Mouse (Mus musculus) embryonic facial prominence, embryonic 15.5 days (tissue): Measurements from ENCODE around the gene S100a7a. TPM values are rescaled to one million over a fixed set of nuclear protein-coding genes. Genes with fewer than 3 reads are reported as not detected.

Experiments
- ATAC-seq: fragments of 200-750 bp; cut with Nextera tagmentation; 2 replicates; pipeline ENCODE4 v1.8.0; 2017; ENCODE audit warnings: low read depth, moderate TSS enrichment; ENCODE audit not compliant: insufficient number of reproducible peaks, low FRiP score, low TSS enrichment
- H3K27ac ChIP-seq: fragments of 300-500 bp; sonication (generic); replicated peaks from 2 replicates; pipeline ENCODE4 v1.5.1; 2015; ENCODE audit warnings: mild to moderate bottlenecking, inconsistent platforms
- H3K27me3 ChIP-seq: fragments of 300-500 bp; sonication (generic); 2 replicates; pipeline ENCODE4 v1.6.1; 2015; ENCODE audit warnings: inconsistent platforms
- H3K36me3 ChIP-seq: fragments of 300-500 bp; sonication (generic); 2 replicates; pipeline ENCODE4 v1.6.1; 2015; ENCODE audit warnings: mild to moderate bottlenecking, inconsistent platforms
- H3K4me1 ChIP-seq: fragments of 300-500 bp; sonication (generic); 2 replicates; pipeline ENCODE4 v1.6.1; 2015; ENCODE audit warnings: inconsistent platforms
- H3K4me2 ChIP-seq: fragments of 300-500 bp; sonication (generic); replicated peaks from 2 replicates; pipeline ENCODE4 v1.6.1; 2015; ENCODE audit warnings: mild to moderate bottlenecking, inconsistent platforms
- H3K4me3 ChIP-seq: fragments of 300-500 bp; sonication (generic); replicated peaks from 2 replicates; pipeline ENCODE4 v1.5.1; 2015; ENCODE audit warnings: mild to moderate bottlenecking, inconsistent platforms
- H3K9ac ChIP-seq: fragments of 300-500 bp; sonication (generic); 2 replicates; pipeline ENCODE4 v1.6.1; 2015; ENCODE audit warnings: inconsistent platforms
- H3K9me3 ChIP-seq: fragments of 300-500 bp; sonication (generic); replicated peaks from 2 replicates; pipeline ENCODE4 v1.6.1; 2016; ENCODE audit warnings: inconsistent platforms
- WGBS: fragments of 180-500 bp; shearing (Covaris S2); methylation state at CpG from one replicate; pipeline ENCODE4 v1.1.7; 2015; 5-methylcytosine and 5-hydroxymethylcytosine counted together
- polyA plus RNA-seq: library from polyadenylated mRNA; unstranded; fragments of >200 nt; fragmentation: Nextera tagmentation; extraction: Ambion mirVana; gene quantifications from 2 replicates; pipeline ENCODE4 v1.2.1, GENCODE M21; 2015

The S100a7a gene
- polyA plus RNA-seq, 1 experiment from 2014 or later: 8.7 TPM

GRCm38 (mm10) chr3:90657405-90657804 is 3.6 kb downstream of the S100a7a start:
- ATAC-seq: no peak
- H3K27me3 ChIP-seq: peaks cover 9% of the 10 kb centered on the region; the same call in 1 of the 2 replicates
- no peaks in the 10 kb centered on the region for H3K9me3 ChIP-seq
- no peak overlapping the region for H3K27ac ChIP-seq
- no peak overlapping the region for H3K4me2 ChIP-seq
- H3K4me3 ChIP-seq: no peak overlapping the region
- no peaks in the 10 kb centered on the region for H3K4me1 ChIP-seq
- H3K36me3 ChIP-seq: no peaks in the 10 kb centered on the region
- WGBS: 74% methylated on average over 4 of the region's 4 CpGs
- H3K9ac ChIP-seq: no peak overlapping the region

DNA sequence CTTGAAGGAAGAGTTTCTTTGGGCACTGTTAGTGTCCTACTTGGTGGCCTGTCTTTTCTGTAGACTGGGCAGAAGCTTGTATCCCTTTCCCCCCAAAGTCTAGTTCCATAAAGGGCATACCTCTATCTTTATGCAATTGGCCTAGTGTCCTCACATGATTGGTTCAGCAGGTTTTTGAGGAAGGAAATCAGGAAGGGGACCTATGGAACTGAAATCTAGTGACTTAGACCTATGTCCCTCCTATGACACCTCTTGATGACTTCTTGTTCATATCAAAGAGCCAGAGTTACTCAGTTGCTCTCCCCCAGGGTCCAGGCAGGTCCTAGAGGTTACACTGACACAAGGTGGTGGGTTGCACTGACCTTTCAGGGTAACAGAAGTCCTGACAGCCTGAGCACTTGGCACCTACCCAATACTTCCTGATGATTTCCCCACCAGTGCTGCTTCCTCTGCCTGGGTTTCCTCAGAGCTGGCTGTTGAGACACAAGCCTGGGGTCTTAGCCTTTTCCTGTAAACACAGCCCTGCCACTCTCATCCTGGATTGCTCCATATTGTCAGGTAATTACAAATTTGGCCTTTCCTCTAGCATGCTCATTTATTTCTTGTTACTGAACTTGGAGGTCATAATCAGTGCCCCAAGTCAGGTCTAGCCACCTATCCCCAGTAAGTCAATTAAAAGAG is 5.7 kb downstream of the S100a7a start:
- no peak overlapping the region for H3K9ac ChIP-seq
- H3K9me3 ChIP-seq: no peaks in the 10 kb centered on the region
- no peaks in the 10 kb centered on the region for H3K36me3 ChIP-seq
- H3K4me3 ChIP-seq: no peak overlapping the region
- no peak for ATAC-seq
- H3K4me2 ChIP-seq: no peak overlapping the region
- no peaks in the 10 kb centered on the region for H3K4me1 ChIP-seq
- peaks cover 6% of the 10 kb centered on the region; the same call in 1 of the 2 replicates for H3K27me3 ChIP-seq
- no peak overlapping the region for H3K27ac ChIP-seq

GRCm38 (mm10) chr3:90664219-90664618 is 10.4 kb downstream of the S100a7a start:
- no peak for ATAC-seq
- Histone ChIP-seq H3K4me3 (no peak overlapping the region), H3K27ac (no peak overlapping the region), H3K9ac (no peak overlapping the region), H3K9me3 (no peaks in the 10 kb centered on the region), H3K4me1 (no peaks in the 10 kb centered on the region), H3K36me3 (no peaks in the 10 kb centered on the region), H3K4me2 (no peak overlapping the region), H3K27me3 (0 out of 2 replicates have a peak, but pooled peaks cover 2% of the 10 kb centered on the region)
- WGBS: 75% methylated on average over 2 of the region's 2 CpGs

DNA sequence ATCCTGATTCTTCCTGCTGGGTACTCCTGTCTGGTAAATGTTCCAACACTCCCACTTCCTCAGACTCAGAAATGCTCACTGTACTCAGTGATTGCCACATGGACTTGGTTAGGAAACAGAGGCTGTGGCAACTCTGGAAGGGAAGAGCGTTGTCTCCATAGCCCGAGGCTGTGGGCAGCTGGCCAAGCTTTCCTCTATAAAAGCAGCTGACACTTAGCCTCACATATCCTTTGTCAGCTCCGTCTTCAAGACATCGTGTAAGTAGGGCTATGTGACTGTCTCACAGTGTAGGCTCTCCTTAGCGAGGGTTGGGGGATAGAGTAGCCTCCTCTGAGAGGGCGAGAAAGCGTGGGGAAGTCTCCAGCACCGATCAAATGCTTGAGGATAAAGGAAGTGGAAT is 15.0 kb downstream of the S100a7a start, which contains the start of gene S100a8:
Gene S100a8 (plus strand): TSS at position 133 of the 400 bp plus-strand sequence.
- Histone ChIP-seq H3K36me3 (no peaks in the 10 kb centered on the region), H3K4me1 (no peaks in the 10 kb centered on the region), H3K9me3 (no peaks in the 10 kb centered on the region), H3K4me3 (no peak within 1 kb of the TSS), H3K9ac (no peak within 1 kb of the TSS), H3K4me2 (no peak within 1 kb of the TSS), H3K27me3 (0 out of 2 replicates have a peak, but pooled peaks cover 2% of the 10 kb centered on the region), H3K27ac (no peak within 1 kb of the TSS)
- ATAC-seq: no peak
- WGBS: 38% methylated on average over 8 of the region's 8 CpGs

- Histone ChIP-seq H3K9me3 (no peaks in the 10 kb centered on the region), H3K27ac (no peak overlapping the region), H3K4me1 (no peaks in the 10 kb centered on the region), H3K9ac (no peak overlapping the region), H3K36me3 (no peaks in the 10 kb centered on the region), H3K4me3 (no peak overlapping the region), H3K4me2 (no peak overlapping the region), H3K27me3 (no peaks in the 10 kb centered on the region)
- ATAC-seq: no peak
- 61% methylated on average over 3 of the region's 3 CpGs for WGBS
These were observed 24.8 kb downstream of the S100a7a start for GRCm38 (mm10) chr3:90678656-90679055.

DNA sequence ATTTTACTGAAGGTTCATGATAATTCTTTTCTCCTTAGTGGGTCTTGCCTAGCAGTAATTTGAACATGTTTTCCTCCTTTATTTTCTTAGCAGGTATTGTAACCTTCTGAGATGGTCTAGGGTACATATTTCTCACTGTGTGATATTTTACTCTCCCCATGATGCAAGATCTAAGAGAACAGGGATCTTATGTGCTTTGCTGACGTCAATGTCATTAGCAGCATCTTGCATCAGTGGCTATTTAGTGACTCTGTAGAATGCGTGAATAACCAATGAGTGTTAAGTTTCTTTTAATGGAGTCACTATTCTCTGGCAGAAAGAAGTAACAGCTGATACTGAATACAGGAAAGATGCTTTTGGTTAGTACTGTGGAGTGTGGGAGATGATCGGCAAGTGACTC is 30.1 kb downstream of the S100a7a start:
- no peak overlapping the region for H3K9ac ChIP-seq
- H3K36me3 ChIP-seq: no peaks in the 10 kb centered on the region
- no peaks in the 10 kb centered on the region for H3K9me3 ChIP-seq
- WGBS: 85% methylated on average over 3 of the region's 3 CpGs
- H3K4me2 ChIP-seq: no peak overlapping the region
- H3K4me1 ChIP-seq: no peaks in the 10 kb centered on the region
- no peak overlapping the region for H3K27ac ChIP-seq
- ATAC-seq: no peak
- H3K27me3 ChIP-seq: no peaks in the 10 kb centered on the region
- no peak overlapping the region for H3K4me3 ChIP-seq

GRCm38 (mm10) chr3:90686835-90687234 is 33.0 kb downstream of the S100a7a start:
- no peak for ATAC-seq
- 77% methylated on average over 2 of the region's 2 CpGs for WGBS

DNA sequence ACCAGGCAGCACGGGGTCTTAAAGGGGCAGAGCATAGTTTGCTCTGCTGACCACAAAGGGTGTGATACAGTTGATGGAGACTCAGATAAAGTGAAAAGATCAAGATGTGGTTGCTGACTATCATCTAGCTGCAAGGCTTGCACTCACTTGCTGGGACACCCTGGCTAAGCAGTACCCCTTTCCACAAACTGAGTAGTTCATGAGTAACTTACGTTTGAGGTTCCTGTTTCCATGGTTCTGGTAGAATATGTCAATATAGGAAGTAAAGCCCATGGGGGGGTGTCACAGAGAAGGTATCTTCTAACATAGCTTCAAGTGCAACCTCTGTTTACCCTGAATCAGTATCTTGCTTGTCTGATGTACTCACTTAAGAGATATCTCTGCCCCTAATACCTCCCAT is 39.7 kb downstream of the S100a7a start:
- no peak overlapping the region for H3K9ac ChIP-seq
- no peak overlapping the region for H3K4me2 ChIP-seq
- no peaks in the 10 kb centered on the region for H3K27me3 ChIP-seq
- 80% methylated on average over 2 of the region's 2 CpGs for WGBS
- H3K4me1 ChIP-seq: no peaks in the 10 kb centered on the region
- no peak overlapping the region for H3K4me3 ChIP-seq
- no peaks in the 10 kb centered on the region for H3K36me3 ChIP-seq
- H3K9me3 ChIP-seq: no peaks in the 10 kb centered on the region
- H3K27ac ChIP-seq: no peak overlapping the region
- no peak for ATAC-seq

More at GRCm38 (mm10) chr3:90686835-90687234, 33.0 kb downstream of the S100a7a start:
- H3K36me3 ChIP-seq: no peaks in the 10 kb centered on the region
- H3K9me3 ChIP-seq: no peaks in the 10 kb centered on the region
- no peak overlapping the region for H3K4me3 ChIP-seq
- no peaks in the 10 kb centered on the region for H3K27me3 ChIP-seq
- H3K27ac ChIP-seq: no peak overlapping the region
- H3K4me1 ChIP-seq: no peaks in the 10 kb centered on the region
- no peak overlapping the region for H3K9ac ChIP-seq
- no peak overlapping the region for H3K4me2 ChIP-seq

DNA sequence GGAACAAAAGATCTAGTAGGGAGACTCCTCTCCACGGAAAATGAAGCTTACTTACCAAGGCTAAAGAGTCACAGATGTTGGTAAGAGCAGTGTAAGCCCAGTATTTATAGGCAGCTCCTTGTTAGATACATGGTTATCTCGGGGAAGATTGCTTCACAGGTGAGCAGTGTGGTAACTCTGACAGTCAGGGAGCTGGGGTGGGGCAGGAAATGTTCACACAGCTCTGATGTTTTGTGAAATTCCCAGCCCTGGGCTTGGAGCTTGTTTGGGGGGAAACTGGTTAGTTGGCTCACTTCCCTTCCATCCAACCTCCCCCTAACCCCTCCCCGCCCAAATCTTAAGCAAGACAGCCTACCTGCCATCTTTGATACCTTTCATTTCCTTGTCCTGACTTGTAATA is 41.8 kb downstream of the S100a7a start, which contains the start of gene S100a9:
Gene S100a9 (minus strand): TSS at position 109 of the 400 bp plus-strand sequence.
- Histone ChIP-seq H3K4me1 (no peaks in the 10 kb centered on the region), H3K4me3 (no peak within 1 kb of the TSS), H3K9ac (no peak within 1 kb of the TSS), H3K4me2 (no peak within 1 kb of the TSS), H3K9me3 (no peaks in the 10 kb centered on the region), H3K27ac (no peak within 1 kb of the TSS), H3K36me3 (no peaks in the 10 kb centered on the region), H3K27me3 (no peaks in the 10 kb centered on the region)
- 49% methylated on average over 3 of the region's 3 CpGs for WGBS
- no peak for ATAC-seq

GRCm38 (mm10) chr3:90702244-90702643 is 48.4 kb downstream of the S100a7a start:
- H3K9ac ChIP-seq: no peak overlapping the region
- H3K27me3 ChIP-seq: no peaks in the 10 kb centered on the region
- no peaks in the 10 kb centered on the region for H3K9me3 ChIP-seq
- H3K4me3 ChIP-seq: no peak overlapping the region
- no peak overlapping the region for H3K27ac ChIP-seq
- H3K36me3 ChIP-seq: no peaks in the 10 kb centered on the region
- WGBS: 94% methylated on average over 2 of the region's 2 CpGs
- no peak overlapping the region for H3K4me2 ChIP-seq
- no peak for ATAC-seq
- no peaks in the 10 kb centered on the region for H3K4me1 ChIP-seq
